Mouse (Mus musculus): Measurements from ENCODE around the gene Kcnj11. TPM values are rescaled to one million over a fixed set of nuclear protein-coding genes. Genes with fewer than 3 reads are reported as not detected.
A peak's percentile ranks its signal among the peaks of the same experiment; 100 is the strongest.

Gene Kcnj11
- polyA plus RNA-seq, 1 experiment from 2014 or later: 5.2 TPM

DNA sequence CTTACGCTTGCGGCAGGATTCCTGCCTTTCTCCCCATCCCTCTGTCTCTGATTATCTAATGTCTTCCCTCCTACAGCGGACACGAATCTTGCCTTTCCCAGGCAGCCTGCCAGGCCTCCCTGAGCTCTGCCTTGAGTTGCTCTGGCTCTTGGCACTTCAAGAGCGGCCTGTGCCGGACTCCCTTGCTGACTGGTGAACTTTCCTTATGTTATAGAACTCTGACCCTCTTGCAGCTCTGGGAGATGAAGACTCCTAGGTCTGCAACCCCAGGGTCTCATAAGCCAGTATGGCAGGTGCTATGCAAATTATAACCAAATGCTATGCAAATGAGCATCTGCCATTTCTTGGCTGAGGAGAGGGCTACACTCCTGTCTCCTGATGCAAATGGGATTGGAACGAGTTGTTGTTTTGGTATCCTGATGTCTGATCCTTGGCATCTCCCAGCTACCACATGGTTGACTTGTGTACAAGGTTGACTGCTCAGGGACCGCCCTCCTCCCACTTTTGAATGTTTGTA lies 2.6 kb upstream of the Kcnj11 start:
- Histone ChIP-seq H3K36me3 (no peaks in the 10 kb centered on the region), H3K9me3 (no peaks in the 10 kb centered on the region), H3K27me3 (no peaks in the 10 kb centered on the region), H3K27ac (replicated peaks) (peak overlapping the region; percentile 94), H3K4me1 (peaks cover 45% of the 10 kb centered on the region), H3K4me2 (replicated peaks) (peak overlapping the region; percentile 4; the same call in 1 of the 2 replicates), H3K9ac (replicated peaks) (no peak overlapping the region), H3K4me3 (no peak overlapping the region)
- WGBS: 37% methylated on average over 8 of the region's 8 CpGs
- peak; percentile 58 for ATAC-seq (replicated peaks)

DNA sequence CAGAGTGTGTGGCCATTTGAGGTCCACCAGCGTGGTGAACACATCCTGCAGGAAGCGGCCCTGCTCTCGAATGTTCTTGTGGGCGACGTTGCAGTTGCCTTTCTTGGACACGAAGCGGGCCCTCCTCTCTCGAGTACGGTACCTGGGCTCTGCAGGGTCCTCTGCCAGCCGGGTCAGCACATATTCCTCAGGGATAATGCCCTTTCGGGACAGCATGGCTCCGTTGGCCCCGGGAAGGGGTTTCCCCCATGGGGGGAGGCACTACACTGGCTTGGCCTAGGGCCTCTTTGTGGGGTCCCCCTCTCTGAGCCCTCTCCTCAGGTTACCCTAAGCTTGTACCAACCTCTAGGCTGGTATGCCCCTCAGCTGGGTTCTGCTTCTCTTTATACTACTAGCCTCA lies 882 bp downstream of the Kcnj11 start:
- Histone ChIP-seq H3K36me3 (no peaks in the 10 kb centered on the region), H3K4me3 (peak overlapping the region; percentile 57), H3K27ac (replicated peaks) (no peak overlapping the region), H3K9ac (replicated peaks) (peak overlapping the region; percentile 79), H3K4me2 (replicated peaks) (peak overlapping the region; percentile 74), H3K27me3 (no peaks in the 10 kb centered on the region), H3K9me3 (no peaks in the 10 kb centered on the region), H3K4me1 (peaks cover 58% of the 10 kb centered on the region)
- 86% methylated on average over 13 of the region's 13 CpGs for WGBS
- ATAC-seq (replicated peaks): peak; percentile 21; the same call in 1 of the 2 replicates

DNA sequence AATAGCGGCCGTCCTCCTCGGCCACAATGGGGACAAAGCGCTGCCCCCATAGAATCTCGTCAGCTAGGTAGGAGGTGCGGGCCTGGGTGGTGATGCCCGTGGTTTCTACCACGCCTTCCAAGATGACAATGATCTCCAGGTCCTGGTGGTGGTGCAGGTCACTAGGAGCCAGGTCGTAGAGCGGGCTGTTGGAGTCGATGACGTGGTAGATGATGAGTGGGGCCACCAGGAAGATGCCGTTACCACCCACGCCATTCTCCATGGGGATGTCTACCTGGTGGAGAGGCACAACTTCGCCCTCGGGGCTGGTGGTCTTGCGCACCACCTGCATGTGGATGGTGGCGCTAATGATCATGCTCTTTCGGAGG lies 1.7 kb downstream of the Kcnj11 start:
- WGBS: 95% methylated on average over 19 of the region's 19 CpGs

DNA sequence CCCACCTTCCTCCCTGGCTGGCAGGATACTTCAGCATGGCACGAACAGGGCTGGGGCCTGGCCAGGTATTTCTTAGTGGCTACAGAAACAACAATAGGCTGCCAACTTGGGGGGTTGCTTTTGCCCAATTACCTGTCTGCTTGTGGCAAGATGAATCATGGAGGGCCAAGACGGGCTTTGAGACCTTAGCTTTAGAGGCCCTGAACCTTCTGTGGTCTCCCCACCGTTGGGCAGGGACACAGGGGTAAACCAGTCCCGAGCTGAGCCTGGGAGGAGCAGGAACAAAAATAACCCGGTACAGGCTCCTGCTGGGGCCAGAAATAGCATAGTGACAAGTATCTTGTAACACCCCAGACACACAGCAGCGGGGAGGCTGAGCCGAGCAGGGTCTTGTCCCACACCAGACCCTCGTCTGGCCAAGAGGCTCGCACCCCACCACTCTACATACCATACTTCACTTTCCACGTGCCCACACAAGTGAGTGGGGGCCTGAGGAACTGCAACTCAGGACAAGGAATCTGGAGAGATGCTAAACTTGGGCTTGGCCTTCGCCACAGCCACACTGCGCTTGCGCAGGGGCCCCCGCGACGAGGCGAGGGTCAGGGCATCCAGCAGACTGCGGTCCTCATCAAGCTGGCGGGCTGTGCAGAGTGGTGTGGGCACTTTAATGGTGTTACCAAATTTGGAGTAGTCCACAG lies 2.2 kb downstream of the Kcnj11 start:
- no peak for ATAC-seq (replicated peaks)
- peak overlapping the region; percentile 74 for H3K4me2 ChIP-seq (replicated peaks)
- no peak overlapping the region for H3K27ac ChIP-seq (replicated peaks)
- WGBS: 86% methylated on average over 19 of the region's 19 CpGs
- H3K4me3 ChIP-seq: peak overlapping the region; percentile 19
- H3K9me3 ChIP-seq: no peaks in the 10 kb centered on the region
- no peaks in the 10 kb centered on the region for H3K36me3 ChIP-seq
- H3K4me1 ChIP-seq: peaks cover 45% of the 10 kb centered on the region
- no peaks in the 10 kb centered on the region for H3K27me3 ChIP-seq
- H3K9ac ChIP-seq (replicated peaks): no peak overlapping the region; the same call in 1 of the 2 replicates

More for the DNA sequence above, 1.7 kb downstream of the Kcnj11 start:
- no peaks in the 10 kb centered on the region for H3K36me3 ChIP-seq
- H3K27me3 ChIP-seq: no peaks in the 10 kb centered on the region
- H3K4me2 ChIP-seq (replicated peaks): peak overlapping the region; percentile 74
- no peak overlapping the region for H3K9ac ChIP-seq (replicated peaks)
- H3K9me3 ChIP-seq: no peaks in the 10 kb centered on the region
- H3K27ac ChIP-seq (replicated peaks): no peak overlapping the region
- H3K4me3 ChIP-seq: 0 out of 2 replicates have a peak overlapping the region, but pooled peaks have one; percentile 19
- ATAC-seq (replicated peaks): no peak
- peaks cover 50% of the 10 kb centered on the region for H3K4me1 ChIP-seq

DNA sequence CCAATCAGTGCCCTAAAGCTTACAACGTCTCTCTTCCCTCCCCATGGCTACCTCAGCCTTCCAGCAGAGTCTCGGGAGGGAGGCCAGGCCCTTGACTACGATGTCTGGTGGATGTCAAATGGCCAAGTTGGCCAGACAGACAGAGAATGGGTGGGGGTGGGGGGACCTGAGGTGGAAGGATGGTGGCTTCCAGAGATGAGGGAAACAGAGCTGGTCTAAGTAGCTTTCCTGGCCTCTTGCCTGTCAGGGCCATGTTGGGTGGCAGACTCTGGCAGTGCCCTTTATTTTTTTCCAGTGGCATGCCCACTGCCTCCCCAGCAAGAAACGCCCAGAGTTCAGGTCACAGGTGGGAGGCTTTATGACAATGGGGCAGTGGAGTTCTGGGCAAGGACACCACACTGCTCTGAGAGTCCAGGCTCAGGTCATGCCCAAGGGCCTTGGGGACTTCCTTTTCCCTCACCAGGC lies 3.2 kb downstream of the Kcnj11 start:
- no peak for ATAC-seq (replicated peaks)
- H3K4me1 ChIP-seq: peaks cover 35% of the 10 kb centered on the region
- no peaks in the 10 kb centered on the region for H3K9me3 ChIP-seq
- H3K4me3 ChIP-seq: no peak overlapping the region
- peak overlapping the region; percentile 74 for H3K4me2 ChIP-seq (replicated peaks)
- H3K9ac ChIP-seq (replicated peaks): no peak overlapping the region
- no peaks in the 10 kb centered on the region for H3K36me3 ChIP-seq
- H3K27ac ChIP-seq (replicated peaks): no peak overlapping the region
- 60% methylated on average over 4 of the region's 4 CpGs for WGBS
- H3K27me3 ChIP-seq: no peaks in the 10 kb centered on the region

DNA sequence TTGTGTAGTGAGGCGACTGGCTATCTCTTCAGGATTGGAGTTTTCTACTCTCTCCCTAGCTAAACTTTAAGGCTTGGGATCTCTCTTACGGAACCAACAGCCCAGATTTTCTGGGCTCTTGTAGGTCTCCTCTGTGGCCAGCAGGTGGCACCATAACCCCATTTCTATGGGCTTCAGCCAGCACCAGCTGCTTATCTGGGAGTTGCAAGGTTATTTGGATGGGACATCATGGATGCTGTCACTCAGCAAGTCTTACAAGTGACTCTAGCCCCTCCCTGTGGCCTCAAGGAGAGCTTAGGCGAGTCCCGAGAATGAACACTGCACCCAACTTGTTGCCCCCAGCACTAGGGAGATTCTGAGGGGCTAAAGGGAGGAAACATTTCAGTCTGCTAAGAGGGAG lies 4.4 kb downstream of the Kcnj11 start:
- no peak overlapping the region for H3K27ac ChIP-seq (replicated peaks)
- H3K4me1 ChIP-seq: peaks cover 29% of the 10 kb centered on the region
- no peaks in the 10 kb centered on the region for H3K9me3 ChIP-seq
- H3K27me3 ChIP-seq: no peaks in the 10 kb centered on the region
- peak overlapping the region; percentile 74; the same call in 1 of the 2 replicates for H3K4me2 ChIP-seq (replicated peaks)
- no peak overlapping the region for H3K9ac ChIP-seq (replicated peaks)
- no peaks in the 10 kb centered on the region for H3K36me3 ChIP-seq
- ATAC-seq (replicated peaks): 0 out of 2 replicates have a peak, but pooled peaks have one; percentile 16
- no peak overlapping the region for H3K4me3 ChIP-seq
- 3% methylated on average over 4 of the region's 4 CpGs for WGBS

DNA sequence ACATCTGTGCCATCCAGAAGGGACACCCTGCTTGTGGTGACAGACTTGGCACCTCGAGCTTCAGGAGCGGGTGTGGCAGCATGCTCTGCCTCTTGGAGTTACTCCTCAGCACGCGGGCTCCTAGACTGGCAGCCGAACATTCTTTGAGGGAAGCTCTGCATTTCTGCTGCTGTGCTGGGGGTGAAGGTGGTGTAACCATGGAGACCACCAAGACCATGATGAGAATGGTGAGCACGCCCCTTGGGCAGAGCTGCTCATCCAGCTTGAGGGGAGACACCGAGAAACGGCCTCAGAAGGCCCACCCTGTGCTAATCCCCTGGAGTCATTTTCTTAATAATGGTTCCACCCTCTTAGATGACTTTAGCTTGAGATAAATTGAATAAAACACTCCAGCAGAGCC lies 7.8 kb downstream of the Kcnj11 start:
- no peaks in the 10 kb centered on the region for H3K27me3 ChIP-seq
- H3K9ac ChIP-seq (replicated peaks): no peak overlapping the region
- H3K4me2 ChIP-seq (replicated peaks): no peak overlapping the region
- no peaks in the 10 kb centered on the region for H3K9me3 ChIP-seq
- no peak overlapping the region for H3K4me3 ChIP-seq
- H3K4me1 ChIP-seq: peaks cover 16% of the 10 kb centered on the region
- no peak overlapping the region for H3K27ac ChIP-seq (replicated peaks)
- no peak for ATAC-seq (replicated peaks)
- H3K36me3 ChIP-seq: no peaks in the 10 kb centered on the region
- WGBS: 19% methylated on average over 8 of the region's 8 CpGs

DNA sequence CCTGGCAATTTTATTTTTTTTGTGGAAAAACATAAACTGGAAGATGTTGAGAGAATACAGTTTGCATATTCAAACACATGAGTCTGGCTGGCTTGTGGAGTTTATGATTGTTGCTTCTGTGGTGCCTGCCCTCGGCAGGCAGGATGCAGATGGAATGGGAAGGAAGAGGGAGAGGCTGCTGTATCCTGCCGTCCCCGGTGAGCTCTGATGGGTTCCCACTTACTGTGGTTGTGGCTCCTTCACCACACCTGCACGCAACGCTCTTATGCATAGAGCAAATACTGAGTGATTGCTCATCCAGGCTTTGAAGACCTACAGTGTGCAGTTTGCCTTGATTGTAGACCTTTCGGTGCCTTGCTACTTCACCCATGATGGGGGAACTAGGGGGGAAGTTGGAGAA lies 12.3 kb downstream of the Kcnj11 start:
- ATAC-seq (replicated peaks): no peak
- 93% methylated on average over 6 of the region's 6 CpGs for WGBS
- Histone ChIP-seq H3K9me3 (no peaks in the 10 kb centered on the region), H3K4me3 (no peak overlapping the region), H3K36me3 (peaks cover 13% of the 10 kb centered on the region), H3K27ac (replicated peaks) (no peak overlapping the region), H3K4me2 (replicated peaks) (no peak overlapping the region), H3K27me3 (no peaks in the 10 kb centered on the region), H3K4me1 (no peaks in the 10 kb centered on the region), H3K9ac (replicated peaks) (no peak overlapping the region)

DNA sequence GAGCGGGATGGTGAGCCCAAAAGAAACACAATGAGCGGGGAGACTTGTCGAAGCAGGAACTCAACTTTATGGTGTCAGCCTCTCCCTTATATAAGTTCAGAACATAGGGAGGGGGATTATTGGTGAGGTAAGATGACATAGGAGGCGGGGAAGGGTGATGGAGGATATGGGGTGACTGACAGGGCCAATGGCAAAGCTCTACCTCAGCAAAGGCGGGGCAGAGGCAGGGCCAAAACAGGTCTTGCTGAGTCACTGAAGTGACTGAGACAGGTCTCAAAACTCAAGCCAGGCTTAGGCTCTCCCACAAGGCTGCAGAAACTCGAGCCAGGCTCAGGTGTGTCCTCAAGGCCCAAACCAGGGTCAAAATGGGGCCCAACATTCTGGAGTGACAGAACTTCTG lies 14.2 kb downstream of the Kcnj11 start:
- H3K4me2 ChIP-seq (replicated peaks): no peak overlapping the region
- H3K4me1 ChIP-seq: no peaks in the 10 kb centered on the region
- no peak overlapping the region for H3K27ac ChIP-seq (replicated peaks)
- no peaks in the 10 kb centered on the region for H3K9me3 ChIP-seq
- WGBS: 90% methylated on average over 6 of the region's 6 CpGs
- peaks cover 26% of the 10 kb centered on the region for H3K36me3 ChIP-seq
- no peak overlapping the region for H3K4me3 ChIP-seq
- H3K9ac ChIP-seq (replicated peaks): no peak overlapping the region
- ATAC-seq (replicated peaks): no peak
- H3K27me3 ChIP-seq: no peaks in the 10 kb centered on the region

DNA sequence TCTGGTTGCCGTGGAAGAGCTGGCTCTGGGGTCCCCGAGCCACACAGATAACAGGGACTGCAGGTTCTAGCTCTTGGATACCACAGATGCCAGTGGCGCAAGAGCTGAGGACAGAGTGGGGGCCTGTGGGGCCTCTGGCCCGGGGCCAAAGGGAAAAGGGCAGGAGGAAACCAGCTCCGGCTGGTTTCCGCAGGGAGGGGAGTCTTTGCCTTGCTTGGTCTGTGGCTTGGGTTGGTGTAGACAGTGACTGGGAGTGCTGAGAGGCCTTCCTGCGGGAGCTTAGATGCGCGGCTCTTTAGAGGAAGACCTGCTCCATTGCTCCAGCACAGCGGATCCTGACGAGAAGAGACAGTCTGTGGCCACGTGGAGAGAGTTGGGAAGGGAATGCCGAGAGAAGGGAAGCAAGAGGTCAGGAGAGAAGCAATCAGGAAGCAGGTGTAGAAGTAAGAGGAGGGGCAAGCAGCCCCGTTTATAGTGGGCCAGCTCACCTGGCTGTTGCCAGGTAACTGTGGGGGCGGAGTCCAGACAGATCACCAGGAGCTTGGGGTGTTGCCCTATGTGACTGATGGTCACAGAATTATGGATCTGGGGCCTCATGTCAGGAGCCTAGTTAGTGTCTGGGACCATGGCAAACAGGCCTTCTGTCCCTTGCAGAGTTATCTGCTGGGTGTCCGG lies 15.6 kb downstream of the Kcnj11 start:
- H3K9me3 ChIP-seq: no peaks in the 10 kb centered on the region
- no peak overlapping the region for H3K4me3 ChIP-seq
- no peak overlapping the region for H3K4me2 ChIP-seq (replicated peaks)
- 76% methylated on average over 16 of the region's 16 CpGs for WGBS
- ATAC-seq (replicated peaks): no peak
- H3K36me3 ChIP-seq: peaks cover 40% of the 10 kb centered on the region
- no peak overlapping the region for H3K27ac ChIP-seq (replicated peaks)
- no peaks in the 10 kb centered on the region for H3K4me1 ChIP-seq
- no peak overlapping the region for H3K9ac ChIP-seq (replicated peaks)
- H3K27me3 ChIP-seq: no peaks in the 10 kb centered on the region

DNA sequence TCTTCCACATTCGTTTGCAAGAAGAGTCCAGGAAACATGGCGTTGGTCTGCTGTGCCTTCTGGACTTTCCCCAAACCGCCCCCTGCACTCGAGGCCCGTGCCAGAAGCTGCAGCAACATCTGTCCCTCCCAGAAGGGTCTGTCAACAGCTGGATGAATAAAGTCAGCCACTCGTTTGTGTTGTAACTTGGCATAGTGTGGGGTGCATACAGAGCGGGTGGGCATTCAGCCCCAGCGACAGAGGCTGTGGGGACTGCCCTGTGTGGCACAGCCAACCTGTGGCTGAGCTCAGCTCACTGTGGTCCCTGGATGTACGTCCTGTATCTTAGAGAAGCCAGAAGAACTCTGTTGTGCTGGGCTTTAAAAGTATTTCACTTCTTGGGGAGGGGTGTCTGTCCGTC lies 16.5 kb downstream of the Kcnj11 start:
- 89% methylated on average over 10 of the region's 10 CpGs for WGBS
- peaks cover 46% of the 10 kb centered on the region for H3K36me3 ChIP-seq

DNA sequence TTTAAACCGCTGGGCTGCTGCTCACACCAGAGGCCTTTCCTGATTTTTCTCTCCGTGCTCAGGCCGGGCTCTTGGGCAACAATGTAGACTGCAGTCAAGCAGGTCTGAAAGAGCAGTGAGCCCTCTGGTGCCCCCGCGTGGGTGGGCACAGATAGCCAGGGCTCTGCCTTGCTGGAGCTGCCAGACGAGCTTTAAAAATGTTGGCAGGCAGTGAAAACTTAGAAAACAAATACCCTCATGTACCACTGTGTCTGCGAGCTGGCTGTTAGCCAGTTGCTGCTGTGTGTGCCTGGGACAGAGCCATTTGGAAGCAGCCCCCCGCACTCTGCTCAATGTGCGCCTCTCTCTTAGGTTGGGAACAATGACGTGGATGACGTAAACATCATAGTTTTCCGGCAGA lies 22.9 kb downstream of the Kcnj11 start:
- Histone ChIP-seq H3K4me3 (no peak overlapping the region), H3K36me3 (peaks cover 54% of the 10 kb centered on the region)

More for the DNA sequence above, 16.5 kb downstream of the Kcnj11 start:
- Histone ChIP-seq H3K4me2 (replicated peaks) (no peak overlapping the region), H3K9me3 (no peaks in the 10 kb centered on the region), H3K27ac (replicated peaks) (no peak overlapping the region), H3K4me3 (no peak overlapping the region), H3K27me3 (no peaks in the 10 kb centered on the region), H3K9ac (replicated peaks) (no peak overlapping the region), H3K4me1 (no peaks in the 10 kb centered on the region)
- ATAC-seq (replicated peaks): no peak

More for the DNA sequence above, 22.9 kb downstream of the Kcnj11 start:
- H3K4me2 ChIP-seq (replicated peaks): no peak overlapping the region
- no peak overlapping the region for H3K9ac ChIP-seq (replicated peaks)
- H3K27me3 ChIP-seq: no peaks in the 10 kb centered on the region
- peak; percentile 81 for ATAC-seq (replicated peaks)
- H3K4me1 ChIP-seq: peaks cover 4% of the 10 kb centered on the region; the same call in 1 of the 2 replicates
- H3K9me3 ChIP-seq: no peaks in the 10 kb centered on the region
- WGBS: 48% methylated on average over 12 of the region's 12 CpGs
- H3K27ac ChIP-seq (replicated peaks): no peak overlapping the region

Measured in forebrain, embryonic 15.5 days (tissue).